Mouse (Mus musculus) thymus, postnatal 36 days (tissue): ENCODE data around the gene Aaas.
A peak's percentile ranks its signal among the peaks of the same experiment; 100 is the strongest.

Experiments
- DNase-seq, 2 experiments: peaks; one replicate each; pipeline ENCODE4 v3.0.0; 2022; ENCODE audit warnings: mixed read lengths in 2 of 2

Gene Aaas

DNA sequence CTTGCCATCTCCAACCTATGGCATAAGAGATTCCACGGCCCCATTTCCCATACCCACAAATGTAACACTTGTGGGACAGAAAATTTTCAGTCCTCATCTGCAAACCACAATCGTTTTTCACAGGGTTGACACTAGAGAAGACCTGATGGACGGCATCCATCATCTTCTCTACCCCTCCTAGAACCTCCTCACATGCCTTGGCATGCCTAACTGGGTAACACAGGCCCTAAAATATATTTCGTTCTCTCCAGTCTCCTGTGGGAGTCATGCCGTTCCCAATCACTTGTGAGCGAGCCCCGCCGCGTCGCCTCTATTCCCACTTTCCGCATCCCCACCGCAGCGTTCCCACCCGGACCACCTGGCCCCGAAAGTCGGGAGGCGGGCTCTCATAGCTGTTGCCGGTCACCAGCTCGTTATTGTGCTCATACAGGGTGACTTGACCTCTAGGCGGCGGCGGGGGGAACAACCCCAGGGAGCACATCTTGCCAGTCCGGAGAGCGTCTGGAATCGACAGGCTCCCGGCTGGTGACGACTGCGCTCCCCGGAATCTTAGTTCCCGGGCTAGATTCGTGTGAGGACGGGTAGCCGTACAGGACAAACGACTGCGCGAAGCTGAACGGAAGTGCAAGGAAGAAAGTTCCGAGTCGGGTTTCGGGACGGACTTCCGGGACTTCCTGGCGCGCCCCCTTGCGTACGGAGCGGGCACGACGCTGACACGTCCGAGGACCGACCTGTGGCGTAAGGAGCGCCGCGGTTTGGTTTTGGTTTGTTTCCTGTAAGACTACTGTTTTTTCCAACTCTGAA, at the start of gene Aaas:
Aaas (minus strand) TSS at position 634 of the 804 bp plus-strand sequence.
- peak; percentile 92 to 94 for DNase-seq

DNA sequence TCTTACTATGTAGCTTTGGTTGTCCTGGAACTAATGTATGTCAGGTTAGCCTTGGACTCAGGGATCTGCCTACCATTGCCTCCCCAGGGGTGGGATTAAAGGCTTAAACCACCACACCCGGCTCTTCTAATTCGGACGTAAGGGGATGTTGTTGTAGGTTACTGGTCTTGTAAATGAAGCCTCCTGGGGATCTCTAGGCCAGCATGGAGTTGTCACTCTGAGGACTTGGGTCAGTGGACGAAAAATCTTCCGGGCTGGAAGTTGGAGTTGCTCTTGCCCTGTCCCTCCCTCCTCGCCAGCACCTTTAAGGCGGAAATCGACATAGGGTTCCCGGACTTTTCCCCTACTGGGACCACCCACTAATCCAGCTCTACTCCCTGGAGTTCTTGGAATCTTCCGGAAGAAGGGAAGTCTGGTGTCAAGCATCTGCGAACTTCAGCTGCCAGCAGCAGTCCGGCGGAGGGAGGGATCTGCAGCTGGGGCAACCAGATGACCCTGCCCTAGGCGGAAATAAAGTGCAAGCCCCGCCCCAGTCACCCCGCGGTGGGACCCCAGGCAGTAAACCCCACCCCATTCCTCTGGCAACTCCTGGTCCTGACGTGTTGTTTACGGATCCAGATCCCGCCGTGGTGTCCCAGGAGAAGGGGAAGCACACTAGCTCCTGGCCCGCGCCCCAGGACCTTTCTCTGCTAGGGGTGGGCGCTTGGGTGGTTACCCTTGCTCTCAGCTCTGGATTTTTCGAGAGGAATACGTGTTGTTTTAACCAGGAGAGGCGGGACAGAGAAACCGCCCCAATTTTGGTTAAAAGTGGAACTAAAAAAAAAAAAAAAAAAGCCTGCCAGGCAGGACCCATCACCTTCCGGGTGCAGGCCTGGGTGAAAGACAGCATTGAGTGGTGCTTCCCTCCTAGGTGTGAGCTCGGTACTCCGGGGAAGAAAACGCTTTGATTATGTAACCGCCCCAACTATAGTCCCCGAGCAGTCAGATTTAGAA, 49.0 kb upstream of the Aaas start:
- peak; percentile 82 to 86 for DNase-seq

DNA sequence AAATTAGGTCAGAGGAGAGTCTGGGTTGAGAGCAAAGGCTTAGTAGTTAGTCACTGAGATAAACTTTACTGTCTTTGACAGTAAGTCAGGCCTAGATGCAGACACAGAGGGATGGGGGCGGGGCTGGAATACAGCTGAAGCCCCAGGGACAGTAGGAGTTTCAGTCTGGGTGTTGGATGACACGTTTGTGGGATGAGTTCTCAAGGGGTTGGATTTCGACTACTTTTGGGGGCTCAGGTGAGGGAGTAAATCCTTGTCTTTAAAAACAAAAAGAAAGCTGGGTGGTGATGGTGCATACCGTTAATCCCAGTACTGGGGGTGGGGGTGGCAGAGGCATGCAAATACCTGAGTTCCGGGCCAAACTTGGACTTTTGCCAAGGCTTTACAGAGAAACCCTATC, 48.1 kb upstream of the Aaas start:
- no peak for DNase-seq

DNA sequence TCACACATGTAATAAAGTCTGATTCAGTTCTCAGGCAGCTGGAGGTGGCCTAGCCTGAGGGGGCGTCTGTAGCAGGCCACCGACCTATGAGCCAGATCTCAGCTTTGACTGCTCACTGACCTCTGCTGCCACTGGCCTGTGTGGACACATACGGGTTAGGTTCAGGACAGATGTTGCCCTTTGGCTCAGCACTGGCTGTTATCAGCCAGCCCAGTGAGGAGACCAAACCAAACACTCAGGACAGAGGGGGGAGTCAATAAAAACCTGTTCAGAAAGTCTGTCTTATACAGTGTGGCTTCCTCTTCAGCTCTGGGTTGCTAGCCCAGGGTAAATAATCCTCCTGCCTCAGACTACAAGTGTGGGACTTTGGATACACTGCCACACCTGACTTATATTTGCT, 44.5 kb upstream of the Aaas start:
- no peak for DNase-seq

DNA sequence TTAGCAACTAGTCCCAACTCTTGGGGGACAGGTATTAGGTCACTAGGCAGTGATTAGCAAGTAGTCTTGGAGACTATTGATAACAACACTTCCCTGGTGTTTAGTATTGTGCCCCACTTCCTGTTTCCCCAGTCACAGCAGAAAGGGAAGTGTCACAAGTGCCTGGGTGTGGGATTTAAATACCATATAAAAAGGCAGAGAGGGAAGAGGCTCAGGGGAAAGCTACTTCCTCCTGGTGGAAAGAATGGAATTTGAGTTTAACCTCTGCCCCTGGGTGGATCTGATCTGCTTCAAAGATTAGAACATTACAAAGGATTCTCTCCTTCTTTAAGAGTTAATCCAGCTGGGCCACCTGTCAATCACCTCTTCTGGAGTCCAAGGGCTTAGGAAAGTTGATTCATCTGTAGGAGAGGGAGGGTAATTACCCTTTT, 43.0 kb upstream of the Aaas start:
- no peak for DNase-seq

DNA sequence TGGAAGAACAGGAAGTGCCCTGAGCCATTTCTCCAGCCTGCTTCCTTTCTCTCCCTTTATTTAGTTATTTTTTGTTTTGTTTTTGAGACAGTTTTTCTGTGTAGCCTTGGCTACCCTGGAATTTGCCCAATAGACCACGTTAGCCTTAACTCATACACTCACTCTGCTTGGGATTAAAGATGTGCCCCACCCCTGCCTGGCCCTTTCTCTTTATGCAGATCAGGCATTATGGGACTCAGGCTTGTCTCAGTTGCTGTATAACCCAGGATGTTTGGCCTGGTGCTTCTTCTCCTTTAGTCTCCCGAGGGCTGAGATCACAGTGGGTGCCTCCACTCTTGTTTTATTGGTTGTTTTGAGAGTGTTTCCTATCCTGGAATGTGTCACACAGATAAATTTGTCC, 41.9 kb upstream of the Aaas start:
- DNase-seq = no peak

DNA sequence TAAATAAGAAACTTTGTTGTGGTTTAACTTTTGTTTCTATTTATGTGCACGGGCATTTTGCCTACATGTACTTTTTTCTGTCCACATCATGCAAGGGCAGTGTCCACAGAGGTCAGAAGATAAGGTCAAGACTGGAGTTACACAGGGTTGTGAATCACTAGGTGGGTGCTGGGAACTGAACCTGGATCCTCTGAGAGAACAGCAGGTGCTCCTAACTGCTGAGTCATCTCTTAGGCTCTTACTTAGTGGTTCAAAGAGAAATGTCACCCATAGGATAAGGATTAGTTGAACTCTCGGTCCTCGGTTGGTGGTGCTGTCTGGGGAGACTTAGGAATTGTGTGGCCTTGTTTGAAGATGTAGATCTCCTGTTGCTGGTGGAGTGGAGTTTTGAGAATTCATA, 38.4 kb upstream of the Aaas start:
- DNase-seq = no peak

DNA sequence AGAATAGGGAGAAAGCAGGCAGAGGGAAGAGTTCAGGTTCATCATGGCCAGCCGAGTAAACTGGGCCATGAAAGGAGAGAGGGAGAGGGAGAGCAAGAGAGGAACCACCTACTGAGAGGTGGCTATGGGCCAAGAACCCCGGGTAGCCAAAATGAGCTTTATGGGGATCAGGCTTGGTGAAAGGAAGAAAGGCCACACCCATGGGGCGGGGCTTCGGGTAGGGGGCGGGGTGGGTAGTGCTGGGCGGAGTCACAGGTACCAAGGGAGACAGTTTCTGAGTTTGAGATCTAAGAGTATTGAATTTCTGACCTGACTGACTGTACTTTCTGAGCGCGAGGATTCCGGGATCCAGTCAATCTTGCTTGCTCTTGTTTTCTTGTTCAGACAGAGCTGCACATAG, 36.1 kb upstream of the Aaas start:
- no peak for DNase-seq

DNA sequence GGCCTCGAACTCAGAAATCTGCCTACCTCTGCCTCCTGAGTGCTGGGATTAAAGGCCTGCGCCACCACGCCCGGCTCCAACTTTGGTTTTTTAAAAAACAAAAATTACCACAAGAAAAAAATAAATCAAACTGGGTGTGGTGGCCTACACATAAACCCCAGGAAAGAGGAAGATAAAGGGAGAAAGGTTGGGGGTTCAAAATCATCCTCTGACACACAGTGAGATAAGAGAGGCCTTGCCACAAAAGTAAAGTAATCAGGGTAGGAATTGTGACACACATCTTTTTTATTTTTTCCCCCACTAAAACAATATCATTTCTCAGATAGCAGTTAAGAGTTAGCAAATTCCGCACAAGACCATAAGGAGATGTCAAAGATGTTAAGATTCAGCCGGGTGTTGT, 33.1 kb upstream of the Aaas start:
- DNase-seq = no peak

DNA sequence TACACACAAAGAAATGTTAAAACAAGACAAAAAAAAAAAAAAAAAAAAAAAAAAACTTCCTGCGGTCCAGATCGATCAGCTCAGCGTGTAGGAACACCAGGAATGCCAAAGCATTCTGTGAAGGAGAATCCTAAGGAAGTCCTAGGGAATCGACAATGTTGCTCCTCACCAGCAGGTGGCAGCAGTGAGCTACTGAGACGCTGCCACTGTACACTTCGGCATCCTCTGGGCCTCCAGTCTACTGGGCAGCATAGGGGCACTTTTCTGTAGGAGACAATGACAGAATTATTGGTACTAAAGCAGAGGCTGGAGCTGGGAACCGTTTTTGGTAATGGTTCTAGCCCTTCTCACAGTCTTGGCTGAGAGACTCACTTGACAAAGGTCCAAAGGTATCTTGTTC, 31.0 kb upstream of the Aaas start:
- peak; percentile 67 to 68 for DNase-seq

DNA sequence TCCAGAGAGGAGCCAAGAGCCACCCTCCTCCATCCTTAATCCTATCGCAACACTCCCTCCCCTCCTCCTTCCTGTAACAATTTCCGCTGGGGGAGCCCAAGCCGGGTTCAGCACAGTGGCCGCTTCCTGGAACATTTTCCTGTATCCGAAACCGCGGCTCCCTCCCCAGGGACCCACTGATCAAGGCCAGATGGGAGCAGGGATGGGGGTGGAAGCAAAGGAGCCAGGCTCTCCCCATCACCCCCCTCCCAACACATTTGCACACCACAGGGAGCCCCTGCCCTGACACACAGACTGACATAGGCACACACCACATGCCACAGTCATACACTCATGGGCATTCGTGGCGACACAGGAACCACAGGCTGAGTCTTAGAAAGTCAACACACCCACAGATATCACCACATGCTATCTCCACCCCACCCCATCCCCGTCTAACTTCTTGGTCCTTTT, 27.3 kb upstream of the Aaas start:
- peak; percentile 29 to 30 for DNase-seq

DNA sequence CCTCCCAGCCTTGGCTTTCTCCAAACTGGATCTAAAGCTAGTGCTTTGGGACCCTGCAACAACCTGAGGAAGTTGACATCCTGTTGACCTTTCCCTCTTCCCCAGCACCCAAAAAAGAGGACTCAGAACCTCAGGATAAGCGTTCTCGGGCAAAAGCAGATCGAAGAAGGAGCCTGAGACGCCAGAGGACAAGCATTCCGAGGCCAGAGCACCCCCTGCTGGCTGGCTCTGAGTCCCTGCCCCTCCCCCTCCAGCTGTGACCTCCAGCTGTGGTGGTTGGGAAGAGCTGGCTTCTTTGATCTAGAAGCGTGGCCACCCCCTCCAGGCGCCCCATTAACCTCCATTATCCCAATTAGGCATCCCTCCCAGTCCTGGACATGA, 26.6 kb upstream of the Aaas start:
- DNase-seq = peak; percentile 83 to 84

DNA sequence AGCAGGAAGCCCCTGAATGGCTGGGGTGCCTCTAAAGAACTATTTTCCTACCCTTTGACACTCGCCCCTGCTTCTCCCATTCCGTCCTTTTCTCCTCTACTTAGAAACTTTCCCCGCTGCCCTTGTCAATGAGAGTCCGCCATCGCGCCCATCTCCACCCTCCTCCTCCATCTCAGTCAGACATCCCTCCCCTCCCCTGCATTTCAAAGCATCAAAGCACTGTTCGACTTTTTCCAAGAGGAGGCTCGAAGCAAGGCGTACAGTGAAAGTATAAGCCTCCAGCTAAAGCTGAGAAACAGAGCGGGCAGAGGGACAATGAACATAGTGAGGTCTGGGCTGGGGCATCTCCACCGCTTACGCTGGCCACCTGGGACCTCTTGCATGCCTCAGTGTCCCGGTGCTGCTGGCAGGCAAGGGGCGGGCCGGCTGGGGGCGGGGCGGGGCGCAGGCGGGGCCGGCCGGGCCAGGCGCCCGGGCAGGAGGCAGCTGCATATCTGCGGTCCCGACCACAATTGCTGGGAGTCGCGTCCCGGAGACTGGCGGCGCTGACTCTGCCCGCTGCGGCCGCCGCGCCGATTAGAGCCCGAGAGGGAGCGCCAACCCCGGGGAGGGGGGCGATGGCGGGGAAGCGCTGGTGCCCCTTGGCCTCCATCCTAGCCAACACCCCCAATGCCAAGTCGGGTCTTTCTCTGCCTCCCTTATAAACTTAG, 26.0 kb upstream of the Aaas start:
- peak; percentile 56 to 62 for DNase-seq

DNA sequence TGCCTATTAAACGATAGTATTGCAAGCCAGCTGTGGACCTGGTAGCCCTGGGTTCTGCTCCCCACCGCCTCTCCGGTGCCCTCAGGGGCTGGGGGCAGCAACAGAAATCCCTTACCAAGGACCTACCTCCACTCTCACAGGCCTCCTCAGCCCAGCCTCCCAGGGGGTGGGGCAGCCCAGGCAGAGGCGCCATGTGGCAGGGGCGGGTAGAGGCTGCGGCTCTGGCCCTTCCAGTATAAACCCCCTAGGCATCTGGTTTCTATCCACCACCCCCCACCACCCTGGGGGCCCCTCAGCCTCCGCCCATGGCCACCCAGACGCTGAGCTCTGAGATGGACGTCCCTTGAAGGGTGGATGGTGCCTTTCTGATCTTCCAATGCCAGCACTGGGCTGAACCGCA, 20.2 kb upstream of the Aaas start:
- DNase-seq = no peak

DNA sequence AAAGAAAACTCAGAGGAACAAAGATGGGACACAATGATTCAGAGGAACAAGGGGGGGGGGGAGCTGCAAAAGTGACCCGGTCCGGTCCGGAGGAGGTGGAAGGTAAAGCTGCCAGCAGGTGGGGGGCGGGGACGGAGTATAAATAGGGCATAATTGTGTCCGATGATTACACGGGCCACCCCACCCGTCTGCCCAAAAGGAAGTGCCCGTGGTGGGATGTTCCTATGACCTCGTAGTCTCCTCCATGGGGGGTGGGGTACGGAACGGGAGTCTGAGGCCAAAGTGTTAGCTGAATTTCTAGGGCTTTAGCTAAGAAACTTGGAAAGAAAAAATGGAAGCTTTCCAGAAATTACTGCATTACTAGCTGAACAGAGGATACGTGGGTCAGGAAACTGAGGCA, 19.4 kb upstream of the Aaas start:
- DNase-seq = no peak

DNA sequence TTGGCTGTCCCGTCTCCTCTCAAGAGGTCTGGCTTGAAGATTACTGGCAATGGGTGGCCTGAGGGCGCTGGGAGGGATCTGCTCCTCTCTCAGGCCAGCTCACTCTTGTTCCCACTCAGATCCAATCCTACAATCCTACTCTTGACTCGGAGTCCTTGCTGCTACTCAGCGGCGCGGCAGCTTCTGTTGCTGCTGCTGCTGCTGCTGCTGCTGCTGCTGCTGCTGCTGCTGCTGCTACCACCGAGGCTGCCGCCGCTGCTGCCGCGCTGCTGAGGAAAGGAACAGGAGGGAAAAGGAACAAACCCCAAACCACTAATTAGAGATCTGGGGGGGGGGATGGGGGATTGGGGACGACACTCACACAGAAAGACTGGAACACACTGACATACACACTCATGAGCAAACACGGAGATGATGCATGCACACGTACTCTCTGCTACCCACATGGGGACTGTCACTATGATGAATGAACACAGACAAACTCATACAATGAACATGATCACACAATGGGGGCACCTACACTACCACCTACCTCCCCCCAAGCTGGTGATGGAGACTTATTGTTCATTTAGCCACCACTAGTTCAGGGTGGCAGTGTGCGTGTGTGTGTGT, 16.3 kb upstream of the Aaas start, which contains the start of gene Sp7:
Sp7 (minus strand) TSS at position 450 of the 612 bp plus-strand sequence.
- DNase-seq = no peak

DNA sequence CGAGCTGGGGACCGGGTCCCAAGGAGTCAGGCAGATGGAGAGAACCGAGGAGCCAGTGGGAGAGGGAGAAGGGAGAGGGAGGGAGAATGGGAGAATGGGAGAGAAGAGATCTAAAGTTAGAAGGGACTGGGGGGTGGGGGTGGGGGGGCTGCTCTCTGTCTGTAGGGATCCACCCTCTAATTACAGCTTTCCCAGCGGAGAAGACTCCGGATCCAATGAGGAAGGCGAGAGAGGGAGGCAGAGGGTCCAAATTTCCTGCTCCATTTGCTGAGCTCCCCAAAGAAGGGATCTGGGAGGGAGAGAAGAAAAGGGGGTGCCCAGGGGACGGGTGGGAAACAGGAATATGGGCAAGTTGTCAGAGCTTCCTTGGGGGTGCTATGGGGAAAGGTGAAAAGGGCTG, 15.7 kb upstream of the Aaas start:
- no peak for DNase-seq

DNA sequence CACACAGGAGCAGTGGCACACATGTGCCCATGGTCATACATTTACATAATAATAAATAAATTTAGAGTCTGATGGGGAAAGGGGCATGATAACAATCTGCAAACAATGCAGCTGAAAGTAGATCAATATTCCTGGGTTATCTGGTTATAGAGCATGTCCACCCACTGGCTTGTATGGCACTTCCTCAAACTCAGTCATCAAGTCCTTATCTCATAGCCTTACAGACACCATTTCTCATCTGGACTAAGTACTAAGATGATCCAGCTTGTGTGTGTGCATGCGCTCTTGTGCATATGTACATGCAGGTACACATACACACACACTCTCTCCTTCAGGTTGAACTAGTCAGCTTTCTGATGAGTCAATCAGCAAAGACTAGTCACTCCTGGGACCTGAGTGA, 14.1 kb upstream of the Aaas start:
- no peak for DNase-seq

DNA sequence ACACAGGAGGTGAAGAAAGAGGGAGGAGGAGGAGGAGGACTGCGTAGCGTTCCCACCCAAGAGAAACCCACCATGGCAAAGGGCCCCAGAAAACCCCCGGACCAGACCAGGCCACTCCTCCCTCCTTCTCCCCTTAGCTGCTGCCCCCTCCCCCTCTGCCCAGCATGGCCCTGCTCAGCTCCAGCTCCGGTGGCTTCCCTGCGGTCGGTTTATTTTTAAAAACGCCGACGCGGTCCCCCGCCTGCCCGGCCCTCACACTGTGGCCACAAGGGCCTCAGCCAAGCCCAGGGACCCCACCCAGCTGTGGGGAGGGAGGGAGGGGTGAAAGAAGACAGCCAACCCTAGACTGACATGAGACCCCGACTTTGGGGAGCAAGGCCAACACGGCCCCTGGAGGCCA, 12.1 kb upstream of the Aaas start:
- no peak for DNase-seq

DNA sequence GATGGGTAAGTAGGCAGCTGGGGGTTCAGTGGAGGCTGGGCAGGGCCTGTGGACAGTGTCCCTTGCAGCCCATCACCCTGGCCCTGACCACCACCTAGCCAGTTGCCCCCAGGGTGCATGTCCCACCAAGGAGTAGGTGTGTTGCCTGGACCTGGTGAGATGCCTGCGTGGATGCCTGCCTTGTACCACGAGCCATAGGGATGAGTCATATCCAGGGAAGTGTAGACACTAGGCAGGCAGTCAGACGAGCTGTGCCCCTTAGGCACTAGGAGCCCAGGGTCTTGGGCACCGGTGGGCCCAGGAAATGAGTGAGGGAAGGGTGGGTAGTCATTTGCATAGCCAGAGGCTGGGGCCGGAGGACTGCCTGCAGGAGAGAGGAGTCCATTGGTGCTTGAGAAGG, 8.3 kb upstream of the Aaas start:
- DNase-seq = no peak

DNA sequence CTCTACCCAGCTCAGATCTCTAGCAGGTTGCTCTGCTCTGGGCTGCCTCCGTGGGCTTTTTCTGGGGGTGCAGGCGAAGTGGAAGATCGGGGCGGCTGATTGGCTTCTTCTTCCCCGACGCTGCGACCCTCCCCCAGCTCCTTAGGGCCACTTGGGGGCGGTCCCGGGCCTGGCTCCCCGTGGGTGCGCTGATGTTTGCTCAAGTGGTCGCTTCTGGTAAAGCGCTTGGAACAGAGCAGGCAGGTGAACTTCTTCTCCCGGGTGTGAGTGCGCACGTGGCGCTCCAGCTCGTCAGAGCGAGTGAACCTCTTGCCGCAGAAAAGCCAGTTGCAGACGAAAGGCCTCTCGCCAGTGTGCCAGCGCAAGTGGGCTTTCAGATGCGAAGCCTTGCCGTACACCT, 7.6 kb upstream of the Aaas start:
- peak; percentile 11 to 19 for DNase-seq

DNA sequence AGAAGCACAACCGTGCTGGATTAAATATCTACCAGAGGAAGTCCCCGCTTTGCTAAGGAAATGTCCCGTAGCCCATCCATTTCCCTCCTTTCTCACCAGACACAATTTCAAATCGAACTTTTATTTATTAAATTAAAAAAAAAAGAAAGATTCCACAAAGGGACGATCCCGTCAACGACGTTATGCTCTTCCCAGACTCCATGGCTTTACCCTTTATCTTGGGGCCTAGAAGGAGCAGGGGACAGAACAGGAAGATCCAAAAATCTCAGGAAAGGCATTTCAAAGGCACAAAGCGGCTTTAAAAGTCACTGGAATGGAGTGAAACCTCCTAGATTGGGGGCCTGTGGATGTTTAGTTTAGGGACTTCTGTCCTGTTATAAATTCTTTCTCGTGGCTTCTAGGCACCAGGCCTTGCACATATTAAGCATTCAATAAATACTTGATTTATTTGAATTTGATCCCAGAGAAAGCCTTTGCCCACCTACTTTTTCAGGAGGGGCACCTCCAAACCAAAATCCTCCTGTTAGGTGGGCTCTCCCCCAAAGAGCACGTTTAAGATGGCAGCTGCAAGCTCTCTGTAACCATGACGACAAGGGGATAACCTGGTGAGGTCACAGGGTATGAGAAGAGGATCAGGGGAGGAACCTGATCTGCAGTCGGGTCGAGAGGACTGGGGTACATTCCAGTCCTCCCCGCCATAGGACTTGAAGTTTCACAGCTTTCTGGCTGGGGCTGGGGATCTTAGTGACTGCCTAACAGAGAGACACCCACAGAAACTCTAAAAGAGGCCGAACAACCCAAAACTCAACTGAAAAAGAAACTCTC, 6.1 kb upstream of the Aaas start:
- no peak for DNase-seq
